Mouse (Mus musculus) layer of hippocampus, adult 9-11 months (tissue): ENCODE measurements around the gene Sel1l3.

ENCODE experiments used
- DNase-seq: peaks from one replicate; pipeline ENCODE4 v3.0.0; 2022

The Sel1l3 gene

DNA sequence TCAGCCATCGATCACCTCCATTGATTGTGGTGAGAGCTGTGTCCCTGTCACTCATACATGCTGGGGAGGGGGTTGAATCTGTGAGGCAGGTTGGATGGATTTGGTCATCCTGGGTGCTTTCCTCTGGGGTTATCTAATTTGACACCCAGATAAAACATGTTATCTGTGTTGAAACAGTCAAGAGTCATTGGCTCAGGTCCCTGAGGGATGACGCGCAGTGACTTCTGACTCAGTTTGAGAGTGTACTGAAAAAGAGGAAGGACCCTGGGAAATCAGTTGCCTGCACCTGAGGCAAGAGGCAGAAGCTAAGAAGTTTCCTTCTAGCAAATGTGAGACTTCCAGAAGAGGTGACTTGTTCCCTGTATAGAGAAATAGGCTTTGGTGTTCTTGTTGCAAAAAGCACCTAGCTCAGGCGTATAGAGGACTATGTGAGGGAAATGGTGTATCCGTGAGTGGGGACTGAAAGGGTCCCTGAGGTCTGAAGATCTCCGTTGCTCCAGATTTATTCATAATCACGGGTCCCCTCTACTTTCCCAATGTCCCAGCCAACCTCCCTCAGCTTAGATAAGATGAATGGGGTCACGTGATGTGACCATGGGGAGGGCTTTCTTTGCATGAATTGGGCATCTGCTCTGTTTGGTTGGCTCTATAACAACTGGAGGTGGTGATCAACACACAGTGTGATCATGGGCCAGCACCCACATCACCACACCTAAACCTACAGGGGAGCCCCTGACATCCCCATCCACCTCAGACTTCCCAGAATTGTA is 73.4 kb downstream of the Sel1l3 start:
- no peak for DNase-seq

DNA sequence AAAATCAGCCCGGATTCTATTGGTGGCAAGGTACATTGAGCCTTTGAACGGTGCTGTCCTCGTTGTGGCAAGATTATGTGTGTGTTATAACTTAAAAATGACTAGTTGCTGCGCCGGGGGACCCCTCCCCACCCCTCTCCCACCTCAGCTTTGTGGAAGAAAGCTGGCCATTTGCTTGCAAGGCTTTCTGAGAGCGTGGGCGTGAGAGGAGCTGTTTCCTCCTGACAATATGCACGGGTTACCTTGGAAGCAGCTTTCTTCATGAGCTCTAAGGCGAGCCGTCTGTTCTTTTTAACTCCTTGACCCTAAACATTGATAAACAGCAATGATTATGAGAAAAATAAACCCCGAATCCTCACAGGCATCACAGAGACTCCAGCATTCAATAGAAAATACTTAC is 74.2 kb downstream of the Sel1l3 start:
- no peak for DNase-seq

DNA sequence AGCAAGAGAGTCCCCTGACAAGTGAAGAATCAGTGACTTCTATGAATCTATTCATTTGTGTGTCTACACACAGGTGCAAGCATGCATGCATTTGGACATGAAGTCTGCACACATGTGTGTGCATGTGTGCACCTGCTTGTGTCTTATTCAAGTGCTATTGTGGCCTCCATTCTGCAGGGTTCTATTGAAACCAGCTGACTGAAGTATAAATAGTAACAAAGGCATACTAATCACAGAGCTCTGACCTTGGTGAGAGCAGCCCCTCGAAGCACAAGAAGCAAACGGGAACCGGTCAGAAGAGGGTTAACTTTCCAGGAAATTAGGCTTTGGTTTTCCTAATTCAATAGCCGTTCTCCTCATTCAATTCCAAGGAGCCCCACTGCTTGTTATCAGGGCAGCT is 74.6 kb downstream of the Sel1l3 start:
- no peak for DNase-seq

- peak; percentile 67 for DNase-seq
These were observed 75.7 kb downstream of the Sel1l3 start for GRCm38 (mm10) chr5:53138025-53138424.

DNA sequence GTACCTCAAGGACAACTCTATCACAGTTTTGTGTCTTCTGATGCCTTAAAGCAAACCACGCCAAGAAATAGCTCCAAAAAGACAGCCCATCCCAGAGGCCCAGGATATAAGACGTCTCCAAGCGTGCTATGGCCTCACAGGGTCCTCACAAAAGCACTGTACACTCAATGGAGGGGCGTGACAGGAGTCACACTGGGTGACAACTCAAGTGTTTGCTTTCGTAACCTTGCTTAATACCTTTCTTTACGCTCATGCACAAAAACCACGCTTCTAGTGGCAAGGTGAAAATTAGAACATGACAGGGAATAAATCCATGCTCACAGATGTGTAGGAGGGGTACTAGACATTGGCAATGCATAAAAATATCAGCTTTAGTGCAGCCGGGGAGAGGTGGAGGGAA is 77.7 kb downstream of the Sel1l3 start:
- DNase-seq = no peak

- DNase-seq = no peak
These were observed 79.7 kb downstream of the Sel1l3 start for GRCm38 (mm10) chr5:53134003-53134402.

- DNase-seq = no peak
These were observed 89.0 kb downstream of the Sel1l3 start for GRCm38 (mm10) chr5:53124701-53125100.

DNA sequence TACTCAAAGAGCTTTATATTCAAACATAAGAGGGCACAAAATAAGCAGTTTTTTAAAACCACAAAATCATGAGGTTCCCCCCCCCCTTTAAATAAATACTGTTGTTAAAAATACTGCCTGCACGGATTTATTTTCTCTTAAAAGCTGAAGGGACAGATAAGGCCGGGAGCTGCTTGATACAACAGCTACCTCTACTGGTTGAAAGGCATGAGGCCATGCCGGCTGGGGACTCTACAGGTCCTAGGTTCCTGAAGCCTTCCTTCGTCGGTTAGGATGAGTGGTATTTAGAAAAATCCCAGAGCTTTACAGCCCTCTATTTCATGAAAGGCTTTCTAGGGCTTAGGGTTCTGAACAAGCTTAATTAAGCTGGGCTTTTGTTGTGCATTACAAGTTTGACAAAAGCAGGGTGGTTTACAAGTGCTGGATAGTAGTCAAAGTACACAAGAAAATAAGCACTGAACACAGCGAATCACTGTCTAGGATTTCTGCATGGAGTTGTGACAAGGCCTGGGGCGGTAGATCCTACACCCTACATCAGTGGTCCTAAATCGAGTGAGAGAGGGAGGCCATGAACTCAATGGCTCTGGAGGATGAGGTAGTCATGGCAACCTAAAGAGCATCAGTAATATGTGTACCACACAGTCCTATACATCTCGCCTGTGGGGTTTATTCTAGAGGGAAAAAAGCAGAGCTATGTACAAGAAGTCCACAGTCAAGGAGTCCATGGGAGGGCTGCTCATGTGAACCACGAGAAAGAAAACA is 90.0 kb downstream of the Sel1l3 start:
- DNase-seq = peak; percentile 33

DNA sequence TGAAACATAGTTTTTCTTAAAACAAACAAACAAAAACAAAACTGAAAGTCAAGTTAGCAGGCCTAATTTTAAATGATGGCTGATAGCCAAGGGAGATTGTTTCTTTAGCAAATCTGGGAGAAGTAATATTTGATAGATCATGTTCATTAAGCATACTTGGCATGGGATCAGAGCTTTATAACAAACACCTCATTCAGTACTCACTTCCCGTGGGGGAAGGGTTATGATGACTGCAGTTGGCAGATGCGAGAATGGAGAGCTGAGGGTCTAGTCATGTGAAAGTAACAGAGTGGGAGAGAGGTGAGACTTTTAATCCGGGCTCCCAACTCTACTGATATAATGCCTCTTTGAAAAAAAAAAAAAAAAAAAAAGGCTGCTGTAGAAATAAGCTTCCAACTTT is 94.0 kb downstream of the Sel1l3 start:
- no peak for DNase-seq

DNA sequence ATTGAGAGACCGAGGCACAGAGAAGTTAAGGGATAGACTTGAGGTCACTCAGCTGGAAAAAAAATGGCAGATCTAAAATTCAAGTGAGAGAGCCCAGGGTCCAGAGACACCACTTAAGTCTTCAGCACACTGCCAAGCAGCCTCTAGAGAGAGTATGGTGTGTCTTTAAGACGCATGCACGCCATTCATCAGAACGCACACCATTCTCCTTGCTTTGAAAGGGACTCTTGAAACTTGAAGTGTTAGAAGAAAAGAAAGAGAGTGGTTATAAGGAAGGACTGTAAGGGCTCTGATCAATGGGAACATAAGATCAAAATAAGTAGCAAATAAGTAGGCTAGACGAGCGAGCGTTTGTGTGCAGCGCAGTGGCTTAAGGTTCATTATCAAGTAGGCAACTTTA is 95.5 kb downstream of the Sel1l3 start:
- DNase-seq = no peak

DNA sequence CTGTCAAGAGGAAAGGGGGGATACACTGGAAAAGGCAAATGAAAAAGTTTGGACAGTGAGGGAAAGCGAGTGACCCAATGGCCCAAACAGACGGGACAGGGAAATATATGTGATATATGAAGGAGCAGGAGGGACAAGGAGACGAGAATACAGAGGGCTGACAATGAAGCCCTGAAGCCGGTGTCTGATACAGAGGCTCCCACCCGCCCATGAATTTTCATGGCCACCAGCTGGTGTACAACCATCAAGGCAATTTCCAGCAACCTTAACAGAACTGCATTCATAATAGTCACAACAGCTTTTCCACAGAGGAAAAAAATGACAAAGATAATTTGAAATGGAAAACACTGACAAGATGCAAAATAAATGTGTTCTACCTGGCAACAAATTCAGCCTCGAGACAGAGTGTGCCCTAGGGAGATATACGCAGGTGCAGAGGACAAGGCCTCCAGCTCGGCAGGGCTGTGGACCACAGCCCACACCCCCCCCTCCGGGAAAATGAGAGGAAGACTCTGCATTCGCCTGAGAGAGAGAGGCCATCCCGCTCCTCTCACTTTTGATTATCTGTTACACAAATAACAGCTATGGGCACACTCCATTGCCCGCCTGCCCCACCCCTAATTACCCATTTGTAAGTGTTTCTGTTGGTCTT is 99.0 kb downstream of the Sel1l3 start:
- no peak for DNase-seq

DNA sequence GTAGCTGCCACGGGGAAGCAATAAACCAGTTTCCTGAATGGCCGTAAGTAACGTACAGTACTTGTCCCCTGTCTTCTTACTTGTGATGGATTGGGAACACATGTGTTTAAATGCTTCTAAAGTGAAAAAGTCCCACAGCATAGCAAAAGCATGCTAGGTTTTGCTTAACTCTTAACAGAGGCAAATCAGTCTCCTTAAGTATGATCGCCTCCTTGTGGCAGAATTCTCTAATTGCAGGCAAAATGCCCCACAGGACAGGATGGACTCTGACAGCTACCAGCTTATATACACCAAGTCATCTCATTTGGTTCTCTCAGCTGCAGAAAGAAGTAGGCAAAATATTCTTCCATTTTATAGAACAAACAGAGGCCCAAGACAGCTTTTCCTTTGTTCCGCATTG is 100.8 kb downstream of the Sel1l3 start:
- DNase-seq = no peak

- DNase-seq = no peak
These were observed 102.7 kb downstream of the Sel1l3 start for GRCm38 (mm10) chr5:53111036-53111435.

DNA sequence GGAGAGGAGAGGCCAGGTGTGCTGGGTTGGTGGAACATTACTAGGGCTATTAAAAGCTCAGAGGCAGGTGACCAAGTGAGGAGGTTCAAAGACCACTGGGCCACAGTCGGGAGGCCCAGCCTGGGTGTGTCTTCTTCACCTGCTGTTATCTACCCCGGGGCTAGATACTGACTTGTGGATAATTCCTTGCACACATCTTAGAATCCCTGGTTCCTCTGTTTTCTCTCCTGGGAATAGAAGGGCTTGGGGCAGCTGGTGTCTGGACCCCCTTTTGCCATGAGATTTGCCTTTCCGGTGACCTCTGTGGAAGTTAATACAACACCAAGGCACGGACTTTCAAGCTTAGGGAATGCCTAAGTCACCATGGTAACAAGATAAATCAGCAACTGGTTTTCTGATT is 103.5 kb downstream of the Sel1l3 start:
- DNase-seq = no peak

- no peak for DNase-seq
These were observed 105.1 kb downstream of the Sel1l3 start for GRCm38 (mm10) chr5:53108668-53109067.

DNA sequence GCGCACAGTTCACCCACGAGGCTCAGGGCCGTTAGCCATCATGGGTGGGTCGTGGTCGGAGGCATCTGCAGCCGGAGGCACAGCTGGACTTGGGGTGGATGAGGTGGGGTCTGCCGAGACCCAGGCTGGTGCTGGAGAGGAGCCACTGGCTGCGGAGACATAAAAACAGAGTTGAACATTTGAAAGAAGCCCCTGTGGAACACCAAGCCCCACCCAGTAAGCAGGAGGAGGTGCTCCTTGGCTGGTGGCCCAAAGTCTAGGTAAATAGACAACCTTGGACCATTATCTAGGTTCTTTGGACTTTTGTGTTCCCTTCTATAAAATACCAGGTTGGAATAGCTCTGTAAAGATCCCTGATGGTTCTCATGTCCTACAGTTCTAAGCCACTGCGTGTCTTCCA is 105.7 kb downstream of the Sel1l3 start:
- no peak for DNase-seq

DNA sequence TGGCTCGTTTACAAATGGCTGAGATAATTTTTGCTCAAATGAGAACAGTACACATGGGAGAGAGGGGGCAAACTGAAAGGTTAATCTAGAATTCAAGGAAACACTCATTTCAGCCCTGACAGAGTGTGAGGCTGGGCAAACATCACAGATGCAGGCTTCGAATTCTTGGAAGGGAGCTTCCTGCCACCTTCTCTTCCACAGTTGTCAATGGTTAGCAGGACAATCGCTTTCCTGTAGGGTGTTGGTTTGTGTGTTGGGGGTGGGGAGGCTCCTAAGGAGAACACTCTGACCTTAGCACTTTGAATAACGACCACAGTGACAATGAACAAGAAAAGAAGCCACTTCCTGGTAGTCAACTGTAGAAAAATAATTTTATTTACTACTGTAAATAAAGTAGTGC is 107.0 kb downstream of the Sel1l3 start:
- no peak for DNase-seq

DNA sequence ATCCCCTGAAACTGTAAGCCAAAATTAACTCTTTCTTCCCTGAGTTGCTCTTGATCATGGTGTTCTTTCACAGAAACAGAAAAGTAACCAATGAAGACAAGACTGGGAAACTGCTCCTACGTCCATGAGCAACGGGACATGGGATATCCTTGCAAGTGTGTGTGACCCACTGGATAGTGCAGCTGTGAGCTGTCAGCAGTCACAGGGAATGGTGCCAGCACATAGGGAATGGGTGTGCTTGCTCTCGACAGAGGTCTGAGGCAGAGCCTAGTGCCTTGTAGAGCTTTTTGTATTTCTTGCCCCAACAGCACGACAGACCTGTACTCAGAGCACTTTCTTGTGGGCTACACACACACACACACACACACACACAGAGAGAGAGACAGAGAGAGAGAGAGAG is 107.6 kb downstream of the Sel1l3 start:
- no peak for DNase-seq

- DNase-seq = peak; percentile 18
These were observed 108.0 kb downstream of the Sel1l3 start for GRCm38 (mm10) chr5:53105716-53106115.

DNA sequence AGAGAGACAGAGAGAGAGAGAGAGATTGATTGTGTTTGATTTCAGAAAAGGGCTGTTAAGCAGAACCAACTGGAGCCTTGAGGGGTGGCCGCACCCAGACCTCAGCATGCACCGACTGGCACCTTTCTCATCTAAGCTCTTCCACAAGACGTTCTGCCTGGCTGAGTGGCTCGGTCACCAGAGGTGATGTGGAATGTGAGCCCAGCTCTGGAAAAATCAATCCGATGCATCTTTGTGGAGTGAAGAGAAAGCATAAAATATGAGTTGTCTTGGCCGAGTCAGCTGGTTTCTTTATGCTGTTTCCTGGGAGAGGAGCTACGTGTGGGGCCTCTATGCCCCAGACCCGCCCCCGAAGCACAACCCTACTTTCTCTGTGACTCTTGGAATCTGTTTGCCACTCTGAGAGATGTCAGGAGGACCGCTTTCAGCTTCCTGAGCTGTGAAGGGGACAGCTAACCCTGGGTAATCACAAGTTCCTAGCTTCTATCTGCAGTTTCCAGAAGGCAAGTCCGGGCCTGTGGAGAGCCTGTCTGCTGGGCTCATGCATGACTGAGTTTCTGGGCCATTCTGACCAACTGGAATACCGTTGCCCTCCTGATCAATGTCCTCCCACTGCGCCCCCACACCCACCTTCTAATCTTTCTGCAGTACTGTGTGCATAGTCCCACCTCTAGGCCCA is 109.4 kb downstream of the Sel1l3 start:
- no peak for DNase-seq

- no peak for DNase-seq
These were observed 111.8 kb downstream of the Sel1l3 start for GRCm38 (mm10) chr5:53101848-53102473.

DNA sequence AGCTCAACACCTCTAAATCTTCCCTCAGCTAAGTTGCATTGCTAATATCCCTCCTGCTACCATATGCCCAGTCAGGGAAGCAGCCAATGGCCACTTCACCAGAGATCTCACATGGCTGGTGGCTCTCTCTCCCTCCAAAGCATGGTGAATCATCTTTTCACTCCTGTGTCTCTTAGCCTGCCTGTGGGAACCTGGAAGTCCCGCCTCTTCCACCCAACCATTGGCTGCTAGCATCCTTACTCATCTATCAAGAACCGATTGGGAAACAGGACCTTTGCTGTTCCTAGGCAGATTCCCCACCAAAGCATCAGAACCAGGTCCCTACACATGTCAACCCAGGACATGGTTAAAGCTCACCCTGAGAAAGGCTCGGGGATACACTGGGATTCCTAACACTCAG is 122.4 kb downstream of the Sel1l3 start:
- no peak for DNase-seq

GRCm38 (mm10) chr5:53087452-53087851 is 126.3 kb downstream of the Sel1l3 start:
- no peak for DNase-seq
